Mouse (Mus musculus) left cerebral cortex, postnatal 36 days (tissue): ENCODE measurements around the gene Fam53b. TPM values are rescaled to one million over a fixed set of nuclear protein-coding genes. Genes with fewer than 3 reads are reported as not detected.

Experiments used
- DNase-seq, 2 experiments: peaks; one replicate each; pipeline ENCODE4 v3.0.0; 2021 to 2022; ENCODE audit warnings: low spot score in 2 of 2, mixed read lengths in 1 of 2
- intact Hi-C: fragments of 180-260 bp; cut with DNase I; formaldehyde crosslinking; loops from one replicate; pipeline ENCODE4 v1.15.1; 2025
- total RNA-seq, 2 experiments: library from RNA; stranded (reverse); gene quantifications; 2 replicates each; pipeline ENCODE4 v1.2.3; 2021

The Fam53b gene
- total RNA-seq, 2 experiments from 2014 or later: 50.9 to 61.0 TPM

- no peak for DNase-seq
- intact Hi-C loops: no loop called here
Measured at GRCm38 (mm10) chr7:132775333-132775732, 38.4 kb downstream of the Fam53b start.

GRCm38 (mm10) chr7:132773011-132773705 lies 40.5 kb downstream of the Fam53b start:
- DNase-seq: no peak
- intact Hi-C loops: no loop called here

DNA sequence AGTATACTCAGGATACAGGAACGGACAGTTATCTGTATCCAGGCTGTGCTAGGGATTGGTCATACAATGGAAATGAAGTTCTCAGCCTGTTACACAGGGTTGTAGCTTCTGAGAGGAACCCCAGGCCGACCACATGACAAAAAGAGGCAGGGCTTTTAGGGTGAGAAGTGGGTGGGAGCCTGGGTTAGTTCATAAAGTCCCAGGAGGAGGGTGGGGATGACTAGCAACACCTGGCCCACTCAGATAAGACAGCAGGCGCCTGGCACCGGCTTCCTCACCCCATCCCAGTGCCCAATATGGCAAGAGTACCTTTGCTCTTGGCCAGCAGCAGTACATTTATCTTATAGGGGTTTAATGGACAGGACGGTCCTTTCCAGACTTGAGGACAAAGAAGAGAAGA lies 41.2 kb downstream of the Fam53b start:
- intact Hi-C loops: no loop called here

GRCm38 (mm10) chr7:132768498-132769344 lies 45.0 kb downstream of the Fam53b start:
- DNase-seq: no peak
- intact Hi-C loops: loop anchor here (2.0 to 5.0 kb wide), 2 partner anchors 18 to 44 kb away; partner anchors contain the start of gene Fam53b

More for the DNA sequence above, 41.2 kb downstream of the Fam53b start:
- no peak for DNase-seq

- no peak for DNase-seq
- intact Hi-C loops: loop anchor here (2.0 to 5.0 kb wide), 2 partner anchors 19 to 44 kb away; partner anchors contain the start of gene Fam53b
Measured at GRCm38 (mm10) chr7:132767999-132768370, 45.7 kb downstream of the Fam53b start.

DNA sequence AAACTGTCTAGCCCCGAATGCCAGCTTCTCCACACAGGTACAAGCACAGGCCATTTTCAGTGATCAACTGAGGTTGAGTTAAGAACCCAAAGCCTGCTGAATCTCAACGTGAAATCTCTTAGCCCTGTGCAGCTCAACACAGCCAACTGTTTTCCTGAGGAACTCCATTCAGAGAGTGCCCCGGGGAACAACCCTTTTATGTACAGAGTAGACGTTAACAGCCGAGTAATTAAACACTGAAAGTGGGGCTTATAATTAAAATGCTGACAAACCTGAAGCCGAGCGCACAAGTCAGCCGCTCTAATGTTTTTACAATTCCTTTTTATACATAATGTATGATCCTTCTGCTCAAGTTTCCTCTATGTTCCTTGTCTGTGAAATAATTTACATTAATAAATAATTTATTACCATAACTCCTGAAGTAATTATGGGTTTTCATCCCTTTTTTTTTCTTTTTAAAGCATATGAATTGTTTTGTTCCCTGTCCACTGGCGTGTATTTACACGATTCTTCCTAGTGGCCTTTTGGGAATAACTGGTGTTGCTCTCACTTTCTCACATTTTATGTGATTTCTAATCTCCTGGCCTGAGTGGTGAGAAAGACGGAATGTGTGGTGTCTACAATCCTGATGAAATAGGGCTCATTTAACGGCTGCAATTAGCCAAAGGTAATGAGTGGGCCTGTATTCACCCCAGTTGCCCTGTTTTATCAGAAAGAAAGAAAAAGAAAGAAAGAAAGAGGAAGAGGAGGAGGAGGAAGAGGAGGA lies 46.3 kb downstream of the Fam53b start:
- no peak for DNase-seq
- intact Hi-C loops: loop anchor here (5.0 kb wide), 1 partner anchor 45 kb away; the partner anchor contains the start of gene Fam53b

DNA sequence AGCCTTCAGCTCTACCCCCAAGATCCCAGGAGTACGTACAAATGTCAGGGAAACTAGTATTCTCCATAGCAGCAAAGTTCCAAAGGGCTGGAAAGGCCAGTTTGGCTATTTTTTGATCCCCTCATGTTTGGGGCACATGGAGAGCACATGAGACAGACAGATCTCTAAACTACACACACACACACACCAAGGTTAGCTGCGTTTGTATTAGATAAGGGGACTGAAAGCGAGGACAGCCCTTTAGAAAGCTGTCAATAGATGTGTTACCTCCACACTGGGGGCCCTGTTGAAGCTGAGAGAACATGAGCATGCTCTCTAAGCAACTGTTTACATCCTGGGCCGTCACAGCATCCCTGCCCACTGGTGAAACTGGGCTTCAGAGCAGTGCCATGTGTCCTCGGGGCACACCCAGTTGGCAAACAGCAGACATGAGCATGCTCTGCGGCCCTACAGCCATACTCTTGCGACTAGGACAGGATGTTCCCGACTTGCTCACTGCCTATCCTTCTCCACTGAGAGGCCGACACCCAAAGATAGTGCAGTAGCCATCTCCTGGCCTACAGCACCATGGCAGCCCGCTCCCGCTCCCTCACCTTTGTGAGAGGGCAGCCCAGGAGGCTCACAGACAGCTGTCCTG lies 47.3 kb downstream of the Fam53b start:
- intact Hi-C loops: loop anchor here (5.0 kb wide), 1 partner anchor 46 kb away; the partner anchor contains the start of gene Fam53b
- DNase-seq: no peak

DNA sequence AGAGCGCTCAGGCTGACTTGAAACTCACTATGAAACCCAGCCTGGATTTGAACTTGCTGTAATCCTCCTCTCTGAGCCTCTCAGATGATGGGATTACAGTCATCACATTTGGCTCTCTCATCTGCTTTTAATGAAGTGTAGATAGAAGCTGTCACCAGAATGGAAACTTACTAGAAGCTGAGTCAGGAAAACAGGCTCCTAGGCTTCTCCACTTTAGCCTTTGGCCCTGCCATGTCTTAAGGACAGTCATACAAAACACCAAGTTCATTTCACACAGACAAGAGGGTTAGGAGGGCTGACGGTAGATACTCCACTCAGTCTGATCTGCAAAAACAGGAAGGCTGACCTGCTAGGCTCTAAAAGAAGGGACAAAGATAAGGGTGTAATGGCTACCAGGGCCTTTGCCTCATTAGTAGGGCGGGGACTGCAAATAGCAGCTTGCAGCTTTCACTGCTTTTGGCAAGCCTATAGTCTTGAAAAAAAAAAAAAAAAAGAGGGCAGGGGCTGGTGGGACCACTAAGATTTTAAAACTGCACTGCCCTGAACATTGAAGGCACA lies 48.0 kb downstream of the Fam53b start:
- no peak for DNase-seq
- intact Hi-C loops: loop anchor here (5.0 kb wide), 1 partner anchor 47 kb away; the partner anchor contains the start of gene Fam53b

DNA sequence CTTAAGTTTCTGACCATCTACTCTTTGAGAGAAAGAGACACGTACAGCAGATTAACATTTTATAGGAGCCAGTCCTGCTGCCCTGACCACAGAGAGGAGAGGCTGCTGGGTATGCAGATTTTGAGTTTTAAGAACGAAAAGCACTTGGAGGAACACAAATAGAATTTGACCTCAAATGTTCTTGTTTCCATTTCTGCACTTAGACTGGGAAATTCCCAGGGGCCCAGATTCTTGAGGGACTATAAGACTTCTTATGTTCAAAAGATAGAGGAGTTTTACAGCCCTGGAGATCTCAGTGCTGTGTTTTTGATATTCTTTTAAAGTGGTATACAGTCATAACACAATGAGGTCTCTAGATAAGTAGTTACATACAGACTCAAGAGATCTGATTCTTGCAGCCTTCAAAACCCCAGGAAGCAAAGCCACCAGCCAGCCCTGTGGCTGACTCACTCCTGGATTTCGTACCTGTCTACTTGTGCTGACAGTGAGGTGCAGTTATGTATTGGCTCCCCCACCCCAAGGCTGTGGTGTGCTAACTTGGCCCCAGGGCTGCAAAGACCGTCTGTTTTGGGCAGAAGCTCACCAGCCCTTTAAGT lies 48.7 kb downstream of the Fam53b start:
- intact Hi-C loops: loop anchor here (5.0 kb wide), 2 partner anchors 32 to 47 kb away; partner anchors contain the start of gene Fam53b
- DNase-seq: no peak

GRCm38 (mm10) chr7:132764314-132764713 lies 49.4 kb downstream of the Fam53b start:
- no peak for DNase-seq
- intact Hi-C loops: loop anchor here (5.0 kb wide), 1 partner anchor 33 kb away; no protein-coding TSS in a partner anchor

GRCm38 (mm10) chr7:132763911-132764310 lies 49.8 kb downstream of the Fam53b start:
- no peak for DNase-seq
- intact Hi-C loops: loop anchor here (5.0 kb wide), 1 partner anchor 33 kb away; no protein-coding TSS in a partner anchor

DNA sequence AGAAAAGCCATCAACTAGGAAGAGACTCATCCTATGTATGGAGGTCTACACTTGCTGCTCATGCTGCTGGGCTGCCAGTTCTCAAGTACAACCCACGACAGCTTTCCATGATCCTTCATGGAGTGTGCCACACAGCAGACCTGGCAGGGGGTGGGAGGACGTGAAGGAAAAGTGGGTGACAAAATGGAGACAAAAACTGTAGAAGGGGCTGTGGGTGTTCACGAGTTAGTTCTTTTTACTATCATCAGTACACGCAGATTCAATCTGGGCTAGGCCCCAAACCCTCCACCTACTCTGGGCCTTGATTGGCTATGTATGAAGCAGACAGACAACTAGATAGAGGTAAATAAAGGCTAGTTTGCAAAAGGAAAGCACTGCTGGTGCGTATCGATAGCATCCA lies 50.3 kb downstream of the Fam53b start:
- intact Hi-C loops: loop anchor here (5.0 kb wide), 1 partner anchor 34 kb away; no protein-coding TSS in a partner anchor
- DNase-seq: peak; percentile 62 to 71

DNA sequence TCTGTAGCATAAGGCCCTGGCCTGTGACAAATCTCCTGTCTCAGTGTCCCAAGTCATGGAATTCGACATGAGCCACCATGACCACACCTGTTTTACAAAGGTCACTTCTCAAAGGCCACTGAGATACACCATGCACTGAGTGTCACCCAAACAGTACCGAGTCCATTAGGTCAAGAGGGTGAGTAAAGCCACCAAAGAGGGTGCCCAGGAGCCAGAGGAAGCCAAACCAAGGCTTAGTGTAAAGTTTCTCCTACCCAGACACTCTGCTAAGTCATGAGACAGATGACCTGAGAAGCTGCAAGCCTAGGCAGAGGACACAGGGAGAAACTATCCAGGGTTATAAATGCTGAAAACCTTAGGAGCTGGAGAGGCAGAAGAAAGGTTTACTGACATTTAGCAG lies 52.3 kb downstream of the Fam53b start:
- intact Hi-C loops: loop anchor here (5.0 kb wide), 1 partner anchor 36 kb away; no protein-coding TSS in a partner anchor
- no peak for DNase-seq

DNA sequence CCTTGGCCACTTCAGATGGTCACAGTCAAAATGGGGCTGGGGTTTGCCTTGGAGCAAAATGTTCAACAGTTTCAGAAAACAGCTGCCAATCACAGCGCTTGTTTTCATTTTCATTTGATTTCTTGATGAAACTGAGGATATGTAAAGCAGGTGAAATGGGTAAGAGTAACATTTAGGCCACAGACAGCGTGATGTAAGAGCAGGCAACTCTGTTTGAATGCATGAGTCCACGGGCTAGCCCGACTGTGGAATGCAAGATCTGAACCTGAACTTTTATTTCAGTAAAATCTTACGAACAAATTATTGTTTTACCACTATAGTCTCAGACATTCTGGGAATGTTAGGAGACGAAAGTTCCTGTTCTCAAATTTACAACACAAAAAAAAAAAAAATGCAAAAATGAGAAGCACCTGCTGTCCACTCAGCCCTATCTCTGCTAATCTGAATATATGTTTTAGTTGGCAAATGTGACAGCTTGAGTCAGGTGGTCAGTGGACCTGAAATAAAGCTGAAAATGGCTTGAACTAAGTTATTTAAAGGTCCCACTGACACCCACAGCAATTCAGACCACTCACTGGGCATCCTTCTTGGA lies 53.0 kb downstream of the Fam53b start:
- intact Hi-C loops: loop anchor here (5.0 kb wide), 1 partner anchor 37 kb away; no protein-coding TSS in a partner anchor
- DNase-seq: no peak

GRCm38 (mm10) chr7:132759926-132760325 lies 53.8 kb downstream of the Fam53b start:
- intact Hi-C loops: loop anchor here (5.0 kb wide), 1 partner anchor 37 kb away; no protein-coding TSS in a partner anchor
- DNase-seq: no peak

GRCm38 (mm10) chr7:132759405-132759891 lies 54.2 kb downstream of the Fam53b start:
- intact Hi-C loops: no loop called here
- DNase-seq: no peak

GRCm38 (mm10) chr7:132758875-132759274 lies 54.8 kb downstream of the Fam53b start:
- no peak for DNase-seq
- intact Hi-C loops: no loop called here

DNA sequence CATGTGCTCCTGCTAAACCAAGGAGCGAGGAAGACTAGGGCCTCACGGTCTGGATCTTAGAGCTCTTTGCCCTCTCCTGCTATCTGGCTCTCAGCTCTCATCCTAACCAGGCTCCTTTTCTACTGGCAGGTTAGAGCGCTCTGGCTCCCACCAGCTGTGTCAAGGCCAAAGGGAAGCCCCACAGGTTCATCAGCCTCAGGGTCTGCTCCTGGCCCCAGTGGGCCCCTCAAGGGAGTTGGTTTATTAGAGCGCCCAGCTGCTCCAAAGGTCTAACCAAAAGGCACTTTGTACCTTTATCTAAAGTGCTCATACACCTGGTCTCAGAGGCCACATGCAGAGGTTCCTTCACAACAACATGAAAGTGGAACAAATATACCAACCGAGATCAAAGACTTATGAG lies 57.4 kb downstream of the Fam53b start:
- intact Hi-C loops: no loop called here
- DNase-seq: no peak
